Mouse (Mus musculus): ENCODE data around the gene Psmd4. TPM values are rescaled to one million over a fixed set of nuclear protein-coding genes. Genes with fewer than 3 reads are reported as not detected.

The Psmd4 gene
- polyA plus RNA-seq, 1 experiment: 338 TPM

DNA sequence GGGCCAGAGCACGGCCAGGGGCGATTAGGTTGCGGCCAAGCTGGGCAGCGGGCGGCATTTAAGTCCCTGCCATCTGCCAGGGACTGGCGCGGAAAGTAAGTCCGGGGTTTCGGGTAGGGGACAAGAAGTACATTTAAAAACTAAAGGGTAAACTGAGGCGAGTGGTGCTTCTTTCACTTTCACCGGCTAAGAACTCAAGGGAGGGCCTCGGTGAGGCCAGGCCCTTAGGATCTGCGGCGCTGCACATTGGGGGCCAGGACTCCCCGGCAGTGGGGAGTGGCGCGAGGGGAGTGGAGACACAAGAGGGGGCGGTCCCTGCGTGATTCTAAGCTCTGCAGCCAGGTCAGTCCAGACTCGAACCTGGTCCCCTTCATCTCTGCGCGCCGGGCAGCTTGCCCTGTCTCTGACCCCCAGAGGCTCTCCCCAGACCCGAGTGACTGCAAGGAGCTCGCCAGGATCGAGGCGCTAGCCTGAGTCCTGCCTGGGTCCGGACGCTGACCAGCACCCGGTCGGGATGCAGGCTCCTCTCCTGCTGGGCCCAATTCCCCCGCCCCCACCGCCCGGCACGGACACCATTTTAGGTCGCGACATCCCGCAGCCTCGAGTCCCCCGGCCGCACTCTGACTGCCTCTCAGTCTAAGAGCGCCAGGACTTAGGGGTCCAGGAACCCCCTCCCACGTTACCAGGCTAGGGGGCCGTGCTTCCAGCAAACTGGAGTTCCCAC, 27.8 kb downstream of the Psmd4 start:
- Histone ChIP-seq H3ac (ENCODE audit: control insufficient read depth, insufficient read length) (peak overlapping the region; percentile 24), H3K79me2 (ENCODE audit: control insufficient read depth, insufficient read depth) (peaks cover 6% of the 10 kb centered on the region), H3K36me3 (ENCODE audit: control insufficient read depth, insufficient read depth) (no peaks in the 10 kb centered on the region), H3K4me3 (peak overlapping the region; percentile 58), H3K27me3 (ENCODE audit: control insufficient read depth, insufficient read depth, insufficient read length) (no peaks in the 10 kb centered on the region), H3K4me2 (ENCODE audit: low read depth) (peak overlapping the region; percentile 91)
- TF ChIP-seq MYOD1 (IDR thresholded peaks at IDR 0.05; ENCODE audit: control insufficient read depth in 1 of 3, insufficient read length in 2 of 3, low read depth in 2 of 3) (no peak), SRF (IDR thresholded peaks at IDR 0.05; ENCODE audit: control insufficient read depth, insufficient read length, low read depth) (no peak), TCF3 (IDR thresholded peaks at IDR 0.05; ENCODE audit: insufficient read length, low read depth) (no peak), E2F4 (IDR thresholded peaks at IDR 0.05; ENCODE audit: insufficient read depth) (no peak), USF1 (IDR thresholded peaks at IDR 0.05; ENCODE audit: low read depth) (no peak), TCF12 (IDR thresholded peaks at IDR 0.05; ENCODE audit: insufficient read depth, poor library complexity, severe bottlenecking) (no peak), MAX (IDR thresholded peaks at IDR 0.05; ENCODE audit: low read depth) (no peak), REST (IDR thresholded peaks at IDR 0.05; ENCODE audit: insufficient read depth, insufficient read length) (no peak), POLR2AphosphoS2 (IDR thresholded peaks at IDR 0.05; ENCODE audit: insufficient read length, low read depth) (no peak), POLR2A (IDR thresholded peaks at IDR 0.05; ENCODE audit: insufficient read length, low read depth) (no peak), CEBPB (IDR thresholded peaks at IDR 0.05; ENCODE audit: insufficient read depth, poor library complexity, severe bottlenecking) (no peak)

DNA sequence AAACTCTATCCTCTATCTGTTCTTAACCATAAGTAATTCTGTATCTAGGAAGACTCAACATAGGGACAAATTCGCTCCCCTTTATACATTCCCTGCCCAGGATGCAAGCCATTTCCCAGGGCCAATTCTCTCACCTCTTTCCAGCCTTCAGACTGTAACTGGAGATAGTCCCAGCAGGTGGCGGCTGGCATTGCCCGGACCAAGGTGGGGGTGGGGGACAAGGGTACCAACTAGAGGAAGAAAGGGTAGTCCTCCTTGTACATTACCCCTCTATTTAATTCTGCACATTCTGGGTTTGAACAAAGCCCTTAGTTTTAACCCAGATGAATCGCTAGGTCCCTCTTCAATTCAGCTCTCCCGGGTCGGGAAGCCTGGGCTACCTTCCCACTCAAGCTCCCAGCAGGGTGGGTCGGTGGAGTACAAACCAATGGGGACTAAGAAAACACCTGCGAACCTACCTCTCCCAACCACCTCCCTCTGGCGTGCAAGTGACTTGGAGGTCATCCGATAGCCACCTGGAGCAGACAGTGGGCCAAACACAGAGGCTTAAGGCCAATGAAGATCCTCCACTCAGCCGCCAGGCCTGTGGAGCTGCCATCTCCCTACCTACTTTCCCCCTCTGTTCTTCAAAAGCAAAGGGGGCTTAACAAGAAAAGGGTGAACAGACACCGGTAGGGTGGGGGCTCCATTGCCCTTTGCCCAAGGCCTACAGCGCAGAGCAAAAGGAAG, 28.6 kb downstream of the Psmd4 start:
- H3K36me3 ChIP-seq (ENCODE audit: control insufficient read depth, insufficient read depth): no peaks in the 10 kb centered on the region
- H3ac ChIP-seq (ENCODE audit: control insufficient read depth, insufficient read length): peak overlapping the region; percentile 24
- H3K27me3 ChIP-seq (ENCODE audit: control insufficient read depth, insufficient read depth, insufficient read length): no peaks in the 10 kb centered on the region
- peak overlapping the region; percentile 58 for H3K4me3 ChIP-seq
- TF ChIP-seq REST (IDR thresholded peaks at IDR 0.05; ENCODE audit: insufficient read depth, insufficient read length): no peak
- peak in 1 of 3 experiments; percentile 8 for TF ChIP-seq MYOD1 (IDR thresholded peaks at IDR 0.05; ENCODE audit: control insufficient read depth in 1 of 3, insufficient read length in 2 of 3, low read depth in 2 of 3)
- peak overlapping the region; percentile 91 for H3K4me2 ChIP-seq (ENCODE audit: low read depth)
- H3K79me2 ChIP-seq (ENCODE audit: control insufficient read depth, insufficient read depth): peaks cover 6% of the 10 kb centered on the region

DNA sequence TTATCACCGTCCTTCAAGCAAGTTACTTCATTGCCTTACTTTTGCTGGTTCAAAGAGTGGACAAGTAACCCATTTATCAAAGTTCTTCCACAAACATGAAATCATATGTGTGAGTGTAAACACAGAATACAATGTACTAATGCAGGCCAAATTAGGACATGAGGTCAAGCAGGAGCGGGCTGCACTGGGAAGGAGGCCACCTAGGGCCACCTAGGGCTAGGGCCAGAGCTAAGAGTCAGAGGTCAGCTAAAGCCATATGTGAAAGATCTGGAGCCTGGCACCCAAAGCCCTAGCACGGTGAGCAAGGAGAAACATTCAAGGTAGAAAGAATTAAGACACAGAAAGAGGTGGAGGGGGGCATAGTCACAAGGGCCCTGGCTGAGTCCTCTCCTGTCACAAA, 29.4 kb downstream of the Psmd4 start:
- peaks cover 6% of the 10 kb centered on the region for H3K79me2 ChIP-seq (ENCODE audit: control insufficient read depth, insufficient read depth)
- no peaks in the 10 kb centered on the region for H3K27me3 ChIP-seq (ENCODE audit: control insufficient read depth, insufficient read depth, insufficient read length)
- H3K4me2 ChIP-seq (ENCODE audit: low read depth): no peak overlapping the region
- TF ChIP-seq POLR2AphosphoS2 (IDR thresholded peaks at IDR 0.05; ENCODE audit: insufficient read length, low read depth): no peak
- TF ChIP-seq TCF3 (IDR thresholded peaks at IDR 0.05; ENCODE audit: insufficient read length, low read depth): no peak
- no peak for TF ChIP-seq SRF (IDR thresholded peaks at IDR 0.05; ENCODE audit: control insufficient read depth, insufficient read length, low read depth)
- TF ChIP-seq REST (IDR thresholded peaks at IDR 0.05; ENCODE audit: insufficient read depth, insufficient read length): no peak
- no peak for TF ChIP-seq POLR2A (IDR thresholded peaks at IDR 0.05; ENCODE audit: insufficient read length, low read depth)
- no peak for TF ChIP-seq USF1 (IDR thresholded peaks at IDR 0.05; ENCODE audit: low read depth)
- TF ChIP-seq MYOD1 (IDR thresholded peaks at IDR 0.05; ENCODE audit: control insufficient read depth in 1 of 3, insufficient read length in 2 of 3, low read depth in 2 of 3): no peak
- TF ChIP-seq MYOG (IDR thresholded peaks at IDR 0.05; ENCODE audit: control insufficient read depth in 1 of 3, insufficient read depth in 1 of 3, insufficient read length in 2 of 3, low read depth in 2 of 3): no peak
- TF ChIP-seq MAX (IDR thresholded peaks at IDR 0.05; ENCODE audit: low read depth): no peak
- TF ChIP-seq E2F4 (IDR thresholded peaks at IDR 0.05; ENCODE audit: insufficient read depth): no peak
- H3K36me3 ChIP-seq (ENCODE audit: control insufficient read depth, insufficient read depth): no peaks in the 10 kb centered on the region
- no peak overlapping the region for H3ac ChIP-seq (ENCODE audit: control insufficient read depth, insufficient read length)
- H3K4me3 ChIP-seq: peak overlapping the region; percentile 58

DNA sequence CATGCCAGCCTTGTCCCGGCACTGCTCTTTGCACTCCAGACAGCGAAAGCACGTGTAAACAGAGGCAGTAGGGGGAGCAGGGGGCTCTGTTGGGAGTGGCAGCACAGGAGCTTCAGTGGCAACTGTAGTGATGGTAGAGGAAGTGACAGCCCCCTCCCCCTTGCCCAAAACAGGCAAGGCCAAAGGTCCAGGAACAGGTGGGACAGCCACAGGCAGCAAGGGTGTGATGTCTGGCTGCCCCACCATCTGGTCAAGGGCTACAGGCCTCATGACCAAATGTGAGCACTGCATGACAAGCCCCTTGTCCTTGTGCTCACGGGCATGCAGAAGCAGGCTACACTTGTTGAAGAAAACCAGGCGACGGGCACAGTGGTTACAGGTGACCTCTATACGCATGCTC, 32.0 kb downstream of the Psmd4 start:
- H3ac ChIP-seq (ENCODE audit: control insufficient read depth, insufficient read length): no peak overlapping the region
- no peak overlapping the region for H3K4me2 ChIP-seq (ENCODE audit: low read depth)
- no peak overlapping the region for H3K4me3 ChIP-seq
- peaks cover 5% of the 10 kb centered on the region for H3K36me3 ChIP-seq (ENCODE audit: control insufficient read depth, insufficient read depth)
- peaks cover 6% of the 10 kb centered on the region for H3K79me2 ChIP-seq (ENCODE audit: control insufficient read depth, insufficient read depth)
- no peaks in the 10 kb centered on the region for H3K27me3 ChIP-seq (ENCODE audit: control insufficient read depth, insufficient read depth, insufficient read length)
- no peak for TF ChIP-seq MAX (IDR thresholded peaks at IDR 0.05; ENCODE audit: low read depth)
- TF ChIP-seq MYOD1 (IDR thresholded peaks at IDR 0.05; ENCODE audit: control insufficient read depth in 1 of 3, insufficient read length in 2 of 3, low read depth in 2 of 3): peak in 2 of 3 experiments; percentile 41 to 59
- TF ChIP-seq CEBPB (IDR thresholded peaks at IDR 0.05; ENCODE audit: insufficient read depth, poor library complexity, severe bottlenecking): no peak
- no peak for TF ChIP-seq REST (IDR thresholded peaks at IDR 0.05; ENCODE audit: insufficient read depth, insufficient read length)
- no peak for TF ChIP-seq E2F4 (IDR thresholded peaks at IDR 0.05; ENCODE audit: insufficient read depth)
- peak in 2 of 3 experiments; percentile 22 to 71 for TF ChIP-seq MYOG (IDR thresholded peaks at IDR 0.05; ENCODE audit: control insufficient read depth in 1 of 3, insufficient read depth in 1 of 3, insufficient read length in 2 of 3, low read depth in 2 of 3)

DNA sequence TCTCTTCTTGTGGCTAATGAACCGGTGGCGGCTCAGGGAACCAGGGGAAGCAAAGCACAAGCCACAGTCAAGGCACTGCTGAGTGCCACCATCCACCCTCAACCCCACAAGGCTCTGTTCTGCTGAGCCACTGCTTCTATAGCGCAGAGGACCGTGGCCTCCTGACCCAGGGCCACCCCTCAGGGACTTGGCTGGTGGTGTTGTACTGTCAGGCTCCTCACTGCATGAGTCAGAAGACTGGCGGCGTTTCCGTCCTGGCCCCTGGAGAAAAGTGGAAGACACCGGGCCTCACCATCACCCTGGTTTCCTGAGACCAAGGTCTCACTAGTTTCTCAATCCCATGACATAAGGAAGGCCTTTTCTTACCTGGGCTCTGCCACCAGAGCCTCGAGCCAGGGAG, 34.7 kb downstream of the Psmd4 start:
- H3K79me2 ChIP-seq (ENCODE audit: control insufficient read depth, insufficient read depth): no peaks in the 10 kb centered on the region
- H3K4me3 ChIP-seq: no peak overlapping the region
- H3ac ChIP-seq (ENCODE audit: control insufficient read depth, insufficient read length): no peak overlapping the region
- H3K27me3 ChIP-seq (ENCODE audit: control insufficient read depth, insufficient read depth, insufficient read length): no peaks in the 10 kb centered on the region
- peaks cover 11% of the 10 kb centered on the region for H3K36me3 ChIP-seq (ENCODE audit: control insufficient read depth, insufficient read depth)
- no peak overlapping the region for H3K4me2 ChIP-seq (ENCODE audit: low read depth)
- TF ChIP-seq TCF3 (IDR thresholded peaks at IDR 0.05; ENCODE audit: insufficient read length, low read depth) (no peak), SRF (IDR thresholded peaks at IDR 0.05; ENCODE audit: control insufficient read depth, insufficient read length, low read depth) (no peak), MYOG (IDR thresholded peaks at IDR 0.05; ENCODE audit: control insufficient read depth in 1 of 3, insufficient read depth in 1 of 3, insufficient read length in 2 of 3, low read depth in 2 of 3) (no peak), USF1 (IDR thresholded peaks at IDR 0.05; ENCODE audit: low read depth) (no peak), REST (IDR thresholded peaks at IDR 0.05; ENCODE audit: insufficient read depth, insufficient read length) (no peak)
